Mouse (Mus musculus) gastrocnemius, adult 8-10 months (tissue): ENCODE measurements around the gene H2-M3. TPM values are rescaled to one million over a fixed set of nuclear protein-coding genes. Genes with fewer than 3 reads are reported as not detected.
"Not testable (repeated sequence)": the region's sequence is repeated elsewhere in the genome, so short reads cannot be mapped to it uniquely, and the experiment has no call there.

Experiments
- DNase-seq, 2 experiments: peaks; one replicate each; pipeline ENCODE4 v3.0.0; 2022; ENCODE audit warnings: low spot score in 2 of 2
- total RNA-seq, 4 experiments: library from RNA; stranded (reverse); gene quantifications; 2 replicates each; pipeline ENCODE4 v1.2.4; 2022

The H2-M3 gene
- 1 to 10 TPM in 2 of 4 experiments, under 1 TPM in 2; 0.36 to 1.6 (median 0.90) TPM for total RNA-seq

DNA sequence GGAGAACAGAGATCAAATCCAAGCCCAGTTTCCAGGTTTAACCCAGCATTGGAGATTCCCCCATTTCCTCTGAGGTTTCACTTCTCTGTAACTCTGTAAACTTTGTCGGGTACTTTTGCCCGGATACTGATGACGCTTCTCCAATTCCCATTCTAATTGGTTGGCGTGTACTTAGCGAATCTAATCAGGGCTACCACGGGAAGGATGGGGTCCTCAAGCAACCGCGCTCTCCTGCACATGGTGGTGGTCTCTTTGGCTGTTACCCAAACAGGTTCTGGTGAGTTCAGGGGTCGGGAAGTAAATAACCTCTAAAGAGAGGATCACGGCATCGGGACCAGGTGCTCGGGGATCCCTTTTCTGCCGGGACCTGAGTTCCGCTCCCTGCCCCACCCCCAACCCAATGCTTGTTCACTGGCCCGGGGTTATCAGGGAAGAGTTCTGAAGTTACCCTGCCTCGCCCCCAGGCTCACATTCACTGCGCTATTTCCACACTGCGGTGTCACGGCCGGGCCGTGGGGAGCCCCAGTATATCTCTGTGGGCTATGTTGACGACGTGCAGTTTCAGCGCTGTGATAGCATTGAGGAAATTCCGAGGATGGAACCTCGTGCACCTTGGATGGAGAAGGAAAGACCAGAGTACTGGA is at the start of gene H2-M3:
TSS of gene H2-M3 (plus strand) at position 163 of the 644 bp plus-strand sequence.
- DNase-seq, result peak; percentile 79 to 88

DNA sequence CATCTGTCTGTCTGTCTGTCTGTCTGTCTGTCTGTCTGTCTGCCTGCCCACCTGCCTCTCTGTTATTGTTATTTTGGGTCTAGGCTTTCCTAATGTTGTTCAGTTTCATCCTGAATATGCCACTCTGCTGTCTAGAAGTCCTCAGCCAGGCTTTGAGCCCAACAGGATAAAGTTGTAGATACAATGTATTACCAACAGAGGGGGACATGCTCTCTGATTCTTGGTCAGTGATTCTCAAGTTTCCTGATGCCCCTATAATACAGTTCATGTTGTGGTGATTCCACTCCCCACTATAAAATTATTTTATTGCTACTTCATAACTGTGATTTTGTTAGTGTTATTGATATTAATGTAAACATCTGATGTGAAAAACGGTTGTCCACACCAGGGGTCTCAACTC is 48.1 kb upstream of the H2-M3 start:
- DNase-seq, result no peak

DNA sequence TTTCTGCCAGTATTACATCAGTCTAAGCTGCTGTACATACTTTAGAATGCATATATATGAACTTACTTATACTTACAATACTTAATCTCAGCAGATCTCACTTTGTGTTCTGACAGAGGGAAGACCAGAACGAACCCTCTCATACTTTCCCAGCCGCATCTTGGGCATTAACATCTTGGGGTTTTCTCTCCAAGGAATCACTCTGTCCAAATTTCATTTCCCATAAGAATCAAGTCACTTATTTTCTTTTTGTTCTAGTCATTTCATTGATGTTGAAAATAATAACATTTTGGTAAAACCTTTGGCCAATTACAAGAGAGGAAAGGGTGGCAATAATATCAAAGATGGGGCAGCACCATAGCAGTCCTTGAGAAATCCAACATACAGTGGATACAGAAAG is 32.8 kb upstream of the H2-M3 start, which contains the start of gene Olfr97:
TSS of gene Olfr97 (minus strand) at position 101 of the 400 bp plus-strand sequence.
- DNase-seq, result not testable (repeated sequence)

DNA sequence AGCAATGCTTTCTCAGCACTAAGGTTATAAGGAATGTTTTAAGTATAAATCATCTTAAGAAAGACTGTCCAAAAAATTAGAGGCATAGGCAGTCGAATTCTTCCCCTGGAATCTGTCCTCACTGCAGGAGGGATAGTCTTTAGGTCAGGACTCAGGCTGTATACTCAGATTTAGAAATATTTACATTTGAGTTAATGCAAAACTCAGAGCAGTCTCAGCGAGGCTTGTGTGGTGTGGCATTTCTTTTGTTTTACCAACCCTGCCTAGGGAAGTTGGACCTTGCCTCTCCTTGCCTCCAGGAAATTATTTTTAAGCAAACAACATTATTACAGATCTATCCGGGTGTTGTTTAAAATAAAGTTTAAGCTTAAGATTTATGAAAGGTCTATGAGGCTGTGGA is 27.8 kb upstream of the H2-M3 start:
- DNase-seq, result no peak

DNA sequence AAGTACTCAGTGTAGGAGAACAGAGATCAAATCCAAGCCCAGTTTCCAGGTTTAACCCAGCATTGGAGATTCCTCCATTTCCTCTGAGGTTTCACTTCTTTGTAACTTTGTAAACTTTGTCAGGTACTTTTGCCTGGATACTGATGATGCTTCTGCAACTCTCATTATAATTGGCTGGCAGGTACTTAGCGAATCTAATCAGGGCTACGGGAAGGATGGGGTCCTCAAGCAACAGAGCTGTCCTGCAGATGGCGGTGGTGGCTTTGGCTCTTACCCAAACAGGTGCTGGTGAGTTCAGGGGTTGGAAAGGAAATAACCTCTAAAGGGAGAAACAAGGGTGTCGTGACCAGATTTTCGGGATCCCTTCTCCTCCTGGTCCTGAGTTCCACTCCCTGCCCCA is 23.3 kb upstream of the H2-M3 start:
- no peak for DNase-seq

DNA sequence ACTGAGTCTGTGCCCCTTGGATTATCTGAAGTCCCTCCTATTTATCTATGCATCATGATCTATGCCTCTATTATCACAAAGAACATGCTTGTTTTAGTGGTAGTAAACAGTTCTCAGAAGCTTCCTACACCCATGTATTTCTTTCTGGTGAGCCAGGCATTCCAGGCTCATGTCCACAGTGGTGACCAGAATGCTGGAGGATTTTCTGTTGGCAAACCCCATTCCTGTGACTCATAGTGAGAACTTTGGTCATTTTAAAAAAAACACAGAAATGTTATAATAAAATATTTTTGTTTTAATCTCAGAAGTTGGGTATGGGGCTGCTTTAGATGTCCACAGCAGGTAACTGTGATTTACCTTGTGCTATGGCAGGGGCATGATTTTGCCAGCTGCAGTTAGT is 20.6 kb upstream of the H2-M3 start:
- DNase-seq, result no peak

DNA sequence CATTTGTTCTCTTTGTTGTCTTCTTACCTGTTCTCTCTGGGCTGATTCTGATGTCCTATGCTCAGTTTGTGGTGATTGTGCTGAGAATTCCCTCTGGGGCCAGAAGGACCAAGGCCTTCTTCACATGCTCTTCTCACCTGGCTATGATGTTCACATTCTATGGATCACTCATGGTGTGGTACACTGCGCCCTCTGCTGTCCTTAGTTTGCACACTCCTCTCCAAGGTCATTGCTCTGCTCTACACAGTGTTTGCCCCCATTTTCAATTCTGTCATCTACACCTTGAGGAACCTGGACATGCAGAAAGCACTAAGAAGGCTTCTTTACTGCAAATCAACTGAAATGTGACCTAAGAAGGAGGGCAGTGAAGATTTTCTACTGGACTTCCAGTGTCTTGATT is 19.5 kb upstream of the H2-M3 start:
- DNase-seq, result no peak

DNA sequence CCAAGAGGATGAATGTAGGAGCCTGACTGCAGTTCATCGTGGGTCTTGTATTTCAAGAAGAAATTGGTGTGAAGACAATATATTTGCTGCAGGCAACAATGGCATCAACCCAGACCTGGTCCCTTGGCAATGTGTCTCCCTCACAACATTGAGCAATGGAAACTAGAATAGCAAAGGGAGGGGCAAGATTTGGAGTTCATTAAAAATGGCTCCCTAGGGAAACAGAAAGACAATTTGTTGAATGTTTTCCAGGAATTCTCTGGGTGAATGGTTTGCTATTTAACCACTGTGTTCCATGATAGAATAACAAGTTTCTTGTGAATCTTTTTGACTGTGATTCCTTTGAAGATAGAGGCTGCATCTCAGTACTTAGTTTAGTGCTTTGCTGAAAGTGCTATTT is 6.4 kb upstream of the H2-M3 start, which contains the start of gene Olfr98:
TSS of gene Olfr98 (minus strand) at position 124 of the 400 bp plus-strand sequence.
- DNase-seq, result no peak

DNA sequence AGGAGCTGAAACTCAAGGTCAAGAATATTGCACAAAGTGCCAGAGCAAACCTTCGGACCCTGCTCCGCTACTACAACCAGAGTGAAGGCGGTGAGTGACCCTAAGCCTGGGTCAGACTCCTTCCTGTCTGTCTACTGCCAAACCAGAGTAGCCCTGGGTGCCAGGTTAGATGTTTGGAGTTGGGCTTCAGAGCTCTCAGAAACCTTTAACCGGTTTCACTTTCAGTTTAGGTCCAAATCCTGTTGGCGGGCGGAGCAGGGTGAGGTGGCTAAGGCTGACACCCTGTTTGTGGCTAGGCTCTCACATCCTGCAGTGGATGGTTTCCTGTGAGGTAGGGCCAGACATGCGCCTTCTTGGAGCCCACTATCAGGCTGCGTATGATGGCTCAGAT is 677 bp downstream of the H2-M3 start:
- peak; percentile 18 to 50 for DNase-seq

DNA sequence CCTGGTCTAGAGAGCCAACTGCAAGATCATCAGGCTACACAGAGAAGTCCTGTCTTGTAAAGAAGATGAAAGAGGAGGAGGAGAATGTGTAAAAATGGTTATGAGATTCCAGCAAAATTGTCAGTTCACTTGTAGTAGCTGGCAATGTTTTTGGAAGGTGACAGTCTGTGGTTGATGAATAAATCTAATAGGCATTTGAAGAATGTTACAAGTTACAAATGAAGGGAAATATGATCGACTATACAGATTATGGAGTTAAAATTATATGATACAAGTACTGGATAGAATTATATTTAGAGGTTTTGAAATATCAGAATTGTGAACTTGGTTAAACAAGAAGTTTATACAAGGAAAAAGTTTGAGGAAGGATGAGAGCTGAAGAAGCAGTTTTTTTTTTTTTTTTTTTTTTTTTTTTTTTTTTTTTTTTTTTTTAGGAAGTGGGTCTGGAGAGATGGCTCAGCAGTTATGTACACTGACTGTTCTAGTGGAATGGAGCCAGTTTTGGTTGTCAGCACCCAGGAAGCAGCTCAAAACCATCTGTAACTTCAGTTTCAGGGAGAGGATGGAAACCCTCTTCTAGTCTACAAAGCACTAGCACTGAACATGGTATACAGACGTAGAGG is 5.7 kb downstream of the H2-M3 start:
- DNase-seq, result no peak

DNA sequence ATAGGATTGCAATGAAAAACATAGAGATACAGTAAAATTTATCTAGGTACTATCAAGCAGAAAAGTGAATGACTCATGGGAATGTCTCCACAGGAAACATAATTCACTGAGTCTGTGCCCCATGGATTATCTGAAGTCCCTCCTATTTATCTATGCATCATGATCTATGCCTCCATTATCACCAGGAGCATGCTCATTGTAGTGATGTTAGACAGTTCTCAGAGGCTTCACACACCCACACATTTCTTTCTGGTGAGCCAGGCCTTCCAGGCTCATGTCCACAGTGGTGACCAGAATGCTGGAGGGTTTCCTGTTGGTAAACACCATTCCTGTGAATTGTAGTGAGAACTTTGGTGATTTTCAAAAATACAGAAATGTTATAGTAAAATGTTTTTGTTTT is 6.6 kb downstream of the H2-M3 start:
- DNase-seq, result no peak

DNA sequence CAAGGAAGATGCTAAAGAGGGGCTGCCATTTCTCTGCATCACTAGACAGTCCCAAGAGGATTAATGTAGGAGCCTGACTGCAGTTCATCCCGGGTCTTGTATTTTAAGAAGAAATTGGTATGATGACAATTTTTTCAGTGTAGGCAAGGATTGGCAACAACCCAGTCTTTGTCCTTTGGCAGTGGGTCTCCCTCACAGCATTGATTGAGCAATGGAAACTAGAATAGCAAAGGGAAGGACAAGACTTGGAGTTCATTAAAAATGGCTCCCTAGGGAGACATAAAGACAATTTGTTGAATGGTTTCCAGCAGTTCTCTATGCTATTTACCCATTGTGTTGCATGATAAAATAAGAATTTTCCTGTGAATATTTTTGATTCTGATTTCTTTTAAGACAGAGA is 10.3 kb downstream of the H2-M3 start:
- DNase-seq, result peak in 1 of 2 experiments; percentile 14

DNA sequence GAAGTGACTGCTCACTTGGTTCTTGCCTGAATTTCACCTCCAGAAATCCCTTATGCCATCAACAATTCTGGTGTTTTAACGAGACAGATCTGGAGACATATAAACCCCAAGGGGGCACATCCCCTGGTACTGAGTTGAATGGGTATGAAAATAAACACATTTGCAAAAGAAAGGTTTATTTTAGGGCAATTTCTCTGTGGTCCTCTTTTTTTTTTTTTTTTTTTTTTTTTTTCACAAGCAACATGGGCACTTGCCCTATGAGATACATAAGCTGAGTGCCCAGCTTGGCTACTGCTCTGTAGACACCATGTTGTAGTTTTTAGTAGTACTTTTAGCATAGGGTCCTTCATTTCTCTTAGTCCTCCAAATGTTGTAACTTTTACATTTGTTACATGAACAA is 13.3 kb downstream of the H2-M3 start, which contains the start of gene Olfr99:
TSS of gene Olfr99 (minus strand) at position 101 of the 400 bp plus-strand sequence.
- DNase-seq, result no peak

DNA sequence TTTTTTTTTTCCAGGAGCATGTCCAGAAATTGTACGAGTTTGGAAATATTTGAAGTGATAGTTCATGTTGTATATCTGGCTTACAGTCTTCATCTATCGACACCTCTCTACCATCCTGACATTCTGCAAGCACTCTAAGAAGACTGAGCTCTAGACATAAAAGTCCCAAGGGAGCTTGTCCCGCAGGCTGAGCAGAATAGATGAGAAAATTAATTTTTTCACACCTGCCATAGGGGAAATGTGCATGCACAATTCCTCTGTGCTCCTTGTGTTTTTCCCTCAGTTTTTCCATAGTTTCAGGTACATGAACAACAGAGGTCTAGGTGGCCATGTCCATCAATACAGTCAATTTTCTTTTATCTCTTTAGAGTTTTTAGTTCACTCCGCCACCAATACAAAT is 34.2 kb downstream of the H2-M3 start, which contains the start of gene Olfr101:
TSS of gene Olfr101 (minus strand) at position 101 of the 400 bp plus-strand sequence.
- DNase-seq, result no peak

DNA sequence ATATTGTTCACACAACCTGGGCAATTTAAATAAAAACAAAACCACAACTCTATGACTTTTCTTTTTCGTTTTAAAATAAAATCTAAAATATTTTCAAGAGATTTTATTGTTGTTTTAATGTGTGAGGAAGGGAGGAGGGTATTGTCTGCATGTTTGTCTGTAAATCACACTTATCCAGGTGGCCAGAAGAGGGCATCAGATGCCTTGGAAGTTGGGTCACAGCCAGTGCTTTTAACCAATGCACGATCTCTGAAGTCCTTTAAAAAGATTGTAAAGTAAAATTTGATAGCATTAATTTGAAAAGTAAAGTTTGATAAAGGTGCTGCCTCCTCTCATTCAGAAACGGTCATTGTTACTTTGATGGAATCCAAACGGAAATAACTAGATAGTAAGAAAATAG is 38.5 kb downstream of the H2-M3 start:
- DNase-seq, result no peak

DNA sequence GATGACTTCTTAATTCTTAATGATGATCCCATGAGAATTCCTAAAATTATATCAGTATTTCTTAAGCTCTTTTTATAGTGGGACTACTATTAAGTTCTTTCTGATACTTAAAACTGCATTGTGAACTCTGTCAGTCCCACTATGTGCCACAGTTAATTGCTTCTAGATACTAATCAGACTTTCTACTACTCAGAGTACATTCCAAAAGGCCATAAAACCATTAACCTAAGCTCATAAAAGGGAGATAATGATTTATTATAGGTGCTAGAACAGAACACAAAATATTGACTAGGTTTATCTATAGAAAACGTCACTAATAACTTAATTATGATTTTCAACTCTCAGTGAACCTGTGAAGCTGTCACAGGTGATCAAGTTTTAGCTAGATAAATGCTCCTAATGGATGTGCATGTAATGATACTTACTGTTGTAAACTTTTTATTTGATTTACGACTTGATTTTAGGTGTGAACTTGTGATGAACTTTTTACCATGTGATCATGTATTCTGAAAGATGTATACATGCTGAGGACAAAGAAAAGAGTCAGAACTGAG is 40.2 kb downstream of the H2-M3 start:
- DNase-seq, result no peak

DNA sequence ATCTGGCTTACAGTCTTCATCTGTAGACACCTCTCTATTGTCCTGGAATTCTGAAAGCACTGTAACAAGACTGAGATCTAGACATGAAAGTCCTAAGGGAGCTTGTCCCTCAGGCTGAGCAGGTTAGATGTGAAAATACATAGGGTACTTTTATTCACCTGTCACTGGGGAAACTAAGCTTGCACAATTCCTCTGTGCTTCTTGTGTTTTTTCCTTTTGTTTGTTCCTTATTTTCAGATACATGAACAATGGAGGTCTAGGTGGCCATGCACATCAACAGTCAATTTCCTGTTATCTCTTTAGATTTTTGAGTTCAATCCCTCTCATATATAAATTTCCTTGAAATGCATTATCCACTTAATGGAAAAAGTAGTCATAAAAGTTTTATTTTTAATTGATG is 46.9 kb downstream of the H2-M3 start, which contains the start of gene Olfr102:
TSS of gene Olfr102 (minus strand) at position 101 of the 400 bp plus-strand sequence.
- no peak for DNase-seq

Other genes starting within 250 kb of the H2-M3 start
- not detected for gene Mog, start 246.8 kb upstream of the H2-M3 start, total RNA-seq
- 1 to 10 TPM; 3.1 to 6.8 (median 6.4) TPM for gene Gabbr1, start 224.3 kb upstream of the H2-M3 start, total RNA-seq
- not detected for gene Olfr90, start 181.7 kb upstream of the H2-M3 start, total RNA-seq
- not detected for gene Olfr91, start 171.9 kb upstream of the H2-M3 start, total RNA-seq
- gene Olfr92, start 150.1 kb upstream of the H2-M3 start, total RNA-seq, result not detected
- gene Olfr93, start 108.7 kb upstream of the H2-M3 start, total RNA-seq, result not detected
- gene Ubd, start 76.3 kb upstream of the H2-M3 start, total RNA-seq, result not detected
- not detected for gene Olfr94, start 69.2 kb upstream of the H2-M3 start, total RNA-seq
- not detected for gene Olfr95, start 57.1 kb upstream of the H2-M3 start, total RNA-seq
- not detected for gene Olfr96, start 50.1 kb upstream of the H2-M3 start, total RNA-seq
- gene Olfr97, start 32.9 kb upstream of the H2-M3 start, total RNA-seq, result not detected
- gene Olfr98, start 6.5 kb upstream of the H2-M3 start, total RNA-seq, result not detected
- gene Olfr99, start 13.2 kb downstream of the H2-M3 start, total RNA-seq, result not detected
- not detected for gene Olfr101, start 34.1 kb downstream of the H2-M3 start, total RNA-seq
- gene Olfr102, start 46.8 kb downstream of the H2-M3 start, total RNA-seq, result not detected
- gene Olfr103, start 69.5 kb downstream of the H2-M3 start, total RNA-seq, result not detected
- gene Olfr104-ps, start 89.4 kb downstream of the H2-M3 start, total RNA-seq, result not detected
- gene Olfr105-ps, start 108.8 kb downstream of the H2-M3 start, total RNA-seq, result not detected
- gene Olfr106-ps, start 120.2 kb downstream of the H2-M3 start, total RNA-seq, result not detected
- not detected for gene Olfr107, start 129.0 kb downstream of the H2-M3 start, total RNA-seq
- gene Olfr108, start 175.3 kb downstream of the H2-M3 start, total RNA-seq, result not detected
- not detected for gene Olfr109, start 188.7 kb downstream of the H2-M3 start, total RNA-seq
- not detected for gene H2-M2, start 213.3 kb downstream of the H2-M3 start, total RNA-seq
- gene Olfr110, start 222.2 kb downstream of the H2-M3 start, total RNA-seq, result not detected
- gene Olfr111, start 237.8 kb downstream of the H2-M3 start, total RNA-seq, result not detected